Mouse (Mus musculus): ENCODE measurements around the gene Rhot2. TPM values are rescaled to one million over a fixed set of nuclear protein-coding genes. Genes with fewer than 3 reads are reported as not detected.

Rhot2 gene
- polyA plus RNA-seq, 1 experiment from 2014 or later = 26.8 TPM

- H3K9ac ChIP-seq = peak within 1 kb of the TSS; percentile 87
- peak within 1 kb of the TSS; percentile 83 for H3K27ac ChIP-seq
- no peaks in the 10 kb centered on the region for H3K9me3 ChIP-seq
- peak; percentile 92 for ATAC-seq (ENCODE audit: low FRiP score, low read depth)
- H3K4me1 ChIP-seq = peaks cover 18% of the 10 kb centered on the region
- peaks cover 7% of the 10 kb centered on the region for H3K36me3 ChIP-seq
- no peaks in the 10 kb centered on the region for H3K27me3 ChIP-seq
- peak within 1 kb of the TSS; percentile 91 for H3K4me2 ChIP-seq (replicated peaks)
- WGBS = 3% methylated on average over 65 of the region's 65 CpGs
- H3K4me3 ChIP-seq = peak within 1 kb of the TSS; percentile 72
Observed at GRCm38 (mm10) chr17:25860832-25861703, 16.4 kb upstream of the Rhot2 start, which contains the start of gene Wdr90. TSS of gene Wdr90 (minus strand) at chr17:25861501.

GRCm38 (mm10) chr17:25860229-25860628 is 15.6 kb upstream of the Rhot2 start:
- Histone ChIP-seq H3K9ac (peak overlapping the region; percentile 87), H3K4me1 (peaks cover 18% of the 10 kb centered on the region), H3K4me3 (peak overlapping the region; percentile 72), H3K9me3 (no peaks in the 10 kb centered on the region), H3K4me2 (replicated peaks) (peak overlapping the region; percentile 91), H3K27me3 (no peaks in the 10 kb centered on the region), H3K36me3 (peaks cover 11% of the 10 kb centered on the region), H3K27ac (no peak overlapping the region)
- 89% methylated on average over 6 of the region's 6 CpGs for WGBS
- no peak for ATAC-seq (ENCODE audit: low FRiP score, low read depth)

GRCm38 (mm10) chr17:25843636-25844395 is 835 bp downstream of the Rhot2 start:
- no peaks in the 10 kb centered on the region for H3K27me3 ChIP-seq
- H3K9me3 ChIP-seq = no peaks in the 10 kb centered on the region
- ATAC-seq (ENCODE audit: low FRiP score, low read depth) = no peak
- H3K4me2 ChIP-seq (replicated peaks) = peak overlapping the region; percentile 91
- H3K27ac ChIP-seq = peak overlapping the region; percentile 80
- H3K4me1 ChIP-seq = peaks cover 19% of the 10 kb centered on the region
- peaks cover 79% of the 10 kb centered on the region for H3K36me3 ChIP-seq
- 3% methylated on average over 38 of the region's 38 CpGs for WGBS
- H3K9ac ChIP-seq = peak overlapping the region; percentile 92
- H3K4me3 ChIP-seq = peak overlapping the region; percentile 84

GRCm38 (mm10) chr17:25843122-25843521 is 1.5 kb downstream of the Rhot2 start:
- peak overlapping the region; percentile 84 for H3K4me3 ChIP-seq
- peak overlapping the region; percentile 91 for H3K4me2 ChIP-seq (replicated peaks)
- no peaks in the 10 kb centered on the region for H3K27me3 ChIP-seq
- H3K36me3 ChIP-seq = peaks cover 77% of the 10 kb centered on the region
- H3K4me1 ChIP-seq = peaks cover 19% of the 10 kb centered on the region
- peak overlapping the region; percentile 92 for H3K9ac ChIP-seq
- ATAC-seq (ENCODE audit: low FRiP score, low read depth) = no peak
- H3K27ac ChIP-seq = no peak overlapping the region
- H3K9me3 ChIP-seq = no peaks in the 10 kb centered on the region
- WGBS = 88% methylated on average over 4 of the region's 4 CpGs

GRCm38 (mm10) chr17:25842509-25842908 is 2.1 kb downstream of the Rhot2 start:
- H3K4me3 ChIP-seq = no peak overlapping the region
- no peak overlapping the region for H3K9ac ChIP-seq
- 84% methylated on average over 3 of the region's 3 CpGs for WGBS
- H3K36me3 ChIP-seq = peaks cover 77% of the 10 kb centered on the region
- H3K27me3 ChIP-seq = no peaks in the 10 kb centered on the region
- no peak overlapping the region for H3K27ac ChIP-seq
- ATAC-seq (ENCODE audit: low FRiP score, low read depth) = no peak
- H3K4me1 ChIP-seq = peaks cover 22% of the 10 kb centered on the region
- H3K4me2 ChIP-seq (replicated peaks) = peak overlapping the region; percentile 91; the same call in 1 of the 2 replicates
- H3K9me3 ChIP-seq = no peaks in the 10 kb centered on the region

- no peaks in the 10 kb centered on the region for H3K27me3 ChIP-seq
- no peak within 1 kb of the TSS for H3K4me2 ChIP-seq (replicated peaks)
- H3K36me3 ChIP-seq = peaks cover 68% of the 10 kb centered on the region
- H3K9ac ChIP-seq = no peak within 1 kb of the TSS
- H3K4me1 ChIP-seq = peaks cover 34% of the 10 kb centered on the region
- WGBS = 92% methylated on average over 22 of the region's 22 CpGs
- no peak within 1 kb of the TSS for H3K4me3 ChIP-seq
- no peak within 1 kb of the TSS for H3K27ac ChIP-seq
- H3K9me3 ChIP-seq = no peaks in the 10 kb centered on the region
- ATAC-seq (ENCODE audit: low FRiP score, low read depth) = no peak
Observed at GRCm38 (mm10) chr17:25841117-25841880, 3.4 kb downstream of the Rhot2 start, which contains the start of gene Gm20683. TSS of gene Gm20683 (minus strand) at chr17:25841763.

- WGBS = 96% methylated on average over 6 of the region's 6 CpGs
- H3K27ac ChIP-seq = no peak overlapping the region
- peaks cover 61% of the 10 kb centered on the region for H3K36me3 ChIP-seq
- no peaks in the 10 kb centered on the region for H3K9me3 ChIP-seq
- H3K4me1 ChIP-seq = peaks cover 42% of the 10 kb centered on the region
- no peak overlapping the region for H3K4me3 ChIP-seq
- H3K9ac ChIP-seq = no peak overlapping the region
- no peak for ATAC-seq (ENCODE audit: low FRiP score, low read depth)
- no peaks in the 10 kb centered on the region for H3K27me3 ChIP-seq
- H3K4me2 ChIP-seq (replicated peaks) = no peak overlapping the region
Observed at GRCm38 (mm10) chr17:25840519-25840918, 4.1 kb downstream of the Rhot2 start.

GRCm38 (mm10) chr17:25839455-25840235 is 5.0 kb downstream of the Rhot2 start:
- Histone ChIP-seq H3K9me3 (no peaks in the 10 kb centered on the region), H3K4me3 (no peak overlapping the region), H3K36me3 (peaks cover 64% of the 10 kb centered on the region), H3K27me3 (no peaks in the 10 kb centered on the region), H3K4me2 (replicated peaks) (no peak overlapping the region), H3K4me1 (peaks cover 44% of the 10 kb centered on the region), H3K9ac (no peak overlapping the region; the same call in 1 of the 2 replicates), H3K27ac (no peak overlapping the region)
- no peak for ATAC-seq (ENCODE audit: low FRiP score, low read depth)
- WGBS = 85% methylated on average over 14 of the region's 14 CpGs

- H3K4me1 ChIP-seq = peaks cover 49% of the 10 kb centered on the region
- no peak for ATAC-seq (ENCODE audit: low FRiP score, low read depth)
- H3K27ac ChIP-seq = no peak overlapping the region
- no peak overlapping the region for H3K4me2 ChIP-seq (replicated peaks)
- H3K36me3 ChIP-seq = peaks cover 66% of the 10 kb centered on the region
- no peaks in the 10 kb centered on the region for H3K9me3 ChIP-seq
- no peak overlapping the region for H3K9ac ChIP-seq
- 88% methylated on average over 4 of the region's 4 CpGs for WGBS
- no peak overlapping the region for H3K4me3 ChIP-seq
- no peaks in the 10 kb centered on the region for H3K27me3 ChIP-seq
Observed at GRCm38 (mm10) chr17:25838904-25839303, 5.7 kb downstream of the Rhot2 start.

- Histone ChIP-seq H3K36me3 (peaks cover 61% of the 10 kb centered on the region), H3K9ac (peak overlapping the region; percentile 68), H3K27me3 (no peaks in the 10 kb centered on the region), H3K4me3 (peak overlapping the region; percentile 42; the same call in 1 of the 2 replicates), H3K4me2 (replicated peaks) (peak overlapping the region; percentile 98), H3K9me3 (no peaks in the 10 kb centered on the region), H3K27ac (no peak overlapping the region), H3K4me1 (peaks cover 44% of the 10 kb centered on the region)
- no peak for ATAC-seq (ENCODE audit: low FRiP score, low read depth)
- 68% methylated on average over 3 of the region's 3 CpGs for WGBS
Observed at GRCm38 (mm10) chr17:25837533-25837932, 7.1 kb downstream of the Rhot2 start.

- peaks cover 45% of the 10 kb centered on the region for H3K4me1 ChIP-seq
- peak within 1 kb of the TSS; percentile 98 for H3K4me2 ChIP-seq (replicated peaks)
- H3K9ac ChIP-seq = peak within 1 kb of the TSS; percentile 68
- H3K27me3 ChIP-seq = no peaks in the 10 kb centered on the region
- peaks cover 56% of the 10 kb centered on the region for H3K36me3 ChIP-seq
- no peaks in the 10 kb centered on the region for H3K9me3 ChIP-seq
- ATAC-seq (ENCODE audit: low FRiP score, low read depth) = no peak
- peak within 1 kb of the TSS; percentile 33; the same call in 1 of the 2 replicates for H3K27ac ChIP-seq
- peak within 1 kb of the TSS; percentile 42 for H3K4me3 ChIP-seq
- 3% methylated on average over 24 of the region's 29 CpGs for WGBS
Observed at GRCm38 (mm10) chr17:25837076-25837410, 7.6 kb downstream of the Rhot2 start, which contains the start of gene Rhbdl1. TSS of gene Rhbdl1 (minus strand) at chr17:25837295.
